Mouse (Mus musculus) layer of hippocampus, adult 2 months (tissue): ENCODE data around the gene Sh3pxd2a. TPM values are rescaled to one million over a fixed set of nuclear protein-coding genes. Genes with fewer than 3 reads are reported as not detected.

Experiments
- DNase-seq, 2 experiments: peaks; one replicate each; pipeline ENCODE4 v3.0.0; 2022; ENCODE audit warnings: low spot score in 2 of 2
- H3K27ac ChIP-seq: fragments of 200-600 bp; 2 replicates; pipeline ENCODE4 v1.8.1; 2022
- H3K4me3 ChIP-seq: fragments of 200-600 bp; 2 replicates; pipeline ENCODE4 v1.8.1; 2022; ENCODE audit warnings: mild to moderate bottlenecking
- CTCF ChIP-seq: fragments of 200-600 bp; conservative IDR thresholded peaks from 2 replicates; pipeline ENCODE4 v1.8.1; 2022; ENCODE audit warnings: antibody characterized with exemption, mild to moderate bottlenecking, moderate library complexity
- microRNA-seq, 2 experiments: library from miRNA; unstranded; fragments of <30 nt; microRNA quantifications; one replicate each; pipeline ENCODE4 v1.2.0; 2021
- total RNA-seq, 2 experiments: library from RNA; stranded (reverse); gene quantifications; 2 replicates each; pipeline ENCODE4 v1.2.3; 2021

The Sh3pxd2a gene
- total RNA-seq, 2 experiments from 2014 or later = 33.0 to 35.4 TPM

GRCm38 (mm10) chr19:47211609-47212312 is 252.4 kb downstream of the Sh3pxd2a start:
- no peak for TF ChIP-seq CTCF
- DNase-seq = peak; percentile 47 to 55

GRCm38 (mm10) chr19:47210432-47210831 is 253.8 kb downstream of the Sh3pxd2a start:
- no peak for TF ChIP-seq CTCF

More at GRCm38 (mm10) chr19:47211609-47212312, 252.4 kb downstream of the Sh3pxd2a start:
- Histone ChIP-seq H3K4me3 (no peak overlapping the region; the same call in 1 of the 2 replicates), H3K27ac (peak overlapping the region; percentile 85)

More at GRCm38 (mm10) chr19:47210432-47210831, 253.8 kb downstream of the Sh3pxd2a start:
- DNase-seq = no peak
- Histone ChIP-seq H3K27ac (no peak overlapping the region), H3K4me3 (no peak overlapping the region)

Small RNA genes lying within 50 kb of the gene (microRNA-seq; reads per million reads assigned to microRNA genes)
- gene Mir6995 = 0 to 1.6 reads per million in 2 experiments

Other genes with a start within 250 kb of the Sh3pxd2a start
- gene Stn1, start 73.1 kb upstream of the Sh3pxd2a start, total RNA-seq = 10 to 100 TPM; 22.6 to 23.8 TPM
- gene Slk, start 115.3 kb upstream of the Sh3pxd2a start, total RNA-seq = 10 to 100 TPM; 63.7 to 69.4 TPM
- gene Col17a1, start 227.7 kb upstream of the Sh3pxd2a start, total RNA-seq = not detected